Mouse (Mus musculus) kidney, embryonic 14.5 days (tissue): ENCODE data around the gene Tmsb4x. TPM values are rescaled to one million over a fixed set of nuclear protein-coding genes. Genes with fewer than 3 reads are reported as not detected.

ENCODE experiments used
- ATAC-seq: fragments of 200-750 bp; cut with Nextera tagmentation; 2 replicates; pipeline ENCODE4 v1.8.0; 2017; ENCODE audit warnings: moderate number of reproducible peaks, mild to moderate bottlenecking, moderate TSS enrichment, moderate library complexity; ENCODE audit not compliant: low FRiP score, low TSS enrichment
- H3K27ac ChIP-seq: fragments of 300-500 bp; sonication (generic); 2 replicates; pipeline ENCODE4 v1.5.1; 2014; ENCODE audit warnings: low read depth, mild to moderate bottlenecking, low read length, moderate library complexity, mixed read lengths
- H3K27me3 ChIP-seq: fragments of 300-500 bp; sonication (generic); 2 replicates; pipeline ENCODE4 v1.6.1; 2014; ENCODE audit warnings: mild to moderate bottlenecking, low read length; ENCODE audit not compliant: control insufficient read depth, insufficient read depth
- H3K36me3 ChIP-seq: fragments of 300-500 bp; sonication (generic); 2 replicates; pipeline ENCODE4 v1.6.1; 2014; ENCODE audit warnings: low read length, mixed read lengths; ENCODE audit not compliant: control insufficient read depth, insufficient read depth
- H3K4me1 ChIP-seq: fragments of 300-500 bp; sonication (generic); 2 replicates; pipeline ENCODE4 v1.6.1; 2014; ENCODE audit warnings: low read length, mixed read lengths; ENCODE audit not compliant: control insufficient read depth, insufficient read depth
- H3K4me2 ChIP-seq: fragments of 300-500 bp; sonication (generic); replicated peaks from 2 replicates; pipeline ENCODE4 v1.6.1; 2014; ENCODE audit warnings: low read depth, mild to moderate bottlenecking, low read length
- H3K4me3 ChIP-seq: fragments of 300-500 bp; sonication (generic); 2 replicates; pipeline ENCODE4 v1.5.1; 2014; ENCODE audit warnings: mild to moderate bottlenecking, low read length
- H3K9ac ChIP-seq: fragments of 300-500 bp; sonication (generic); 2 replicates; pipeline ENCODE4 v1.6.1; 2014; ENCODE audit warnings: low read depth, mild to moderate bottlenecking, low read length, moderate library complexity
- H3K9me3 ChIP-seq: fragments of 300-500 bp; sonication (generic); 2 replicates; pipeline ENCODE4 v1.6.1; 2016; ENCODE audit warnings: low read length; ENCODE audit not compliant: control insufficient read depth
- WGBS: fragments of 180-500 bp; shearing (Covaris S2); extraction: QIAGEN DNeasy Blood & Tissue Kit; methylation state at CpG from one replicate; pipeline ENCODE4 v1.1.7; 2014; 5-methylcytosine and 5-hydroxymethylcytosine counted together
- polyA plus RNA-seq: library from polyadenylated mRNA; unstranded; fragments of >200 nt; fragmentation: Nextera tagmentation; extraction: Ambion mirVana; gene quantifications from 2 replicates; pipeline ENCODE4 v1.2.1, GENCODE M21; 2014

Tmsb4x gene
- polyA plus RNA-seq, 1 experiment from 2014 or later: 2,072 TPM

DNA sequence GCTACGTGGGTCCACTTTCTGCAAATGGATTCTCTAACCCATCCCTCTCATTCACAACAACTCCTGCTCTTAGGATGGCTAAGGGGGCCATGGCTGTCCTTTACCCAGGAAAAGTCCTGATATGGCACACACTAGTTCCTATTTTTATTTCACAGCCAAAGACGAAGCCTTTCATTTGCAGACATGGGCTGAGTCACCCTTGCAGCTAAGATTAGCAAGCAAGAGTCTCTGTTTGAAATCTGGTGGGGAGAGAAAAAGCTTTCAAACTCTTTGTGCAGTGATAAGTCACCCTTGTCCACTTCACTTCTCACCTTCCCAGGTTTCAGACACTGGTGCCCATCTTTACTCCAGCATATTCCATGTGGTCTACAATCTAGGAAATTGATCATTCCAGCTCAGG, 36.9 kb downstream of the Tmsb4x start:
- WGBS: 88% methylated on average over 2 of the region's 2 CpGs
- no peaks in the 10 kb centered on the region for H3K27me3 ChIP-seq

DNA sequence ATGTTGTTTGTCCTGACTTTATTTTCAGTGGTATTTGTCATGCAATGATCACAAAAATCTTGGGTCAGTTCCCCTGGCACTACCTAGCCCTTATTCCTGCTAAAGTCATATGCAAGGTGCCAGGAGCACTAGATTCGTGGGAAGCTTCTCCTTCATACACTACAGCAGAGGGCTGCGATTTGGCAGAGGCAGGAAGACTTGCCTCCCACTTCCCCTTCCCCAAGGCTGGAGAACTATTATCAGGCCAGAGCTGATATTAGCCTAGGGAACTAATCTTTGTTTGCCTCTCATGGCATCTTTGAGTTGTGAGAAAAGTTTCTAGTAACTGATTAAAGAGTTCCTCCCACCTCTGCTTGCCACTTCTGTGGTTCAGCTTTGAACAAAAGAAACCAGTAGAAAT, 37.8 kb downstream of the Tmsb4x start:
- 66% methylated on average over 2 of the region's 2 CpGs for WGBS
- Histone ChIP-seq H3K9ac (no peak overlapping the region), H3K4me3 (no peak overlapping the region), H3K27ac (no peak overlapping the region), H3K27me3 (no peaks in the 10 kb centered on the region), H3K4me1 (no peaks in the 10 kb centered on the region), H3K4me2 (no peak overlapping the region), H3K36me3 (no peaks in the 10 kb centered on the region), H3K9me3 (no peaks in the 10 kb centered on the region)
- ATAC-seq: no peak

More for the DNA sequence above, 36.9 kb downstream of the Tmsb4x start:
- Histone ChIP-seq H3K4me2 (no peak overlapping the region), H3K4me3 (no peak overlapping the region), H3K9ac (no peak overlapping the region), H3K27ac (no peak overlapping the region), H3K36me3 (no peaks in the 10 kb centered on the region), H3K9me3 (no peaks in the 10 kb centered on the region), H3K4me1 (no peaks in the 10 kb centered on the region)
- no peak for ATAC-seq

DNA sequence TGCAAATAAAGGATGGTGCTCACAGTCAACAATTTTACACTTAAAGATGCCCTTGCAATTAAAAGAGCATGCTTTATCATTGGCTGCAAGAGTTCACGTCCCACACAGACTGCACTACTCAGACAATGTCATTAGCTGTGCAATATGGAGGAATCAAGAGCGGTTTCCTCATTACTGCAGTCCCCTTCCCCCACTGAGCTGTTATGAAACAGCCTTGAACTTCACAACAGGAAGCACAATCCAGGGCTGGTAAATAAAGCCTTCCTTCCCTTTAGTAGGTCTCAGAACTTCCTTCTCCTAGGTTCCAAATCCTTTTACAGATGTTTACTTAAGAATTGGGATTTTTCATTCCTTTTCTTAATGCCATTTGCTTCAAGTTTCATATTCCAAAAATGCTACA, 41.8 kb downstream of the Tmsb4x start:
- no peaks in the 10 kb centered on the region for H3K4me1 ChIP-seq
- H3K9me3 ChIP-seq: no peaks in the 10 kb centered on the region
- H3K27me3 ChIP-seq: 0 out of 2 replicates have a peak, but pooled peaks cover 3% of the 10 kb centered on the region

DNA sequence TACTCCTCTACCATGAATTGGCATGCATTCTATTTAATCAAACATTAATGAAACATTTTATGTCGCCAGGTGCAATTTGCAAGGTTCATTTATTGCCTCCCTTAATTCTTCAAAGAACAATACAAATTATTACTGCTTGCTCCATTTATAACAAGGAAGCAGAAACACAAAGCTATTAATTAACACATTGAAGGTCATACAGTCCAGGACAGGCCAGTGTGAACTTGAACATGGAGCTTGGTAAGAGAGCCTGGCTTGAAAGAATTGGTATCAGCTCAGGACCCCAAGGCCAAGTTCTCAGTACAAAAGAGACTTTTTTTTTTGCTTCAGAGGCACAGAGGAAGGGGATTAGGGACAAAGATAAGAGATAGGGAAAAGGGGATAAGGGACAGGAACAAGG, 43.1 kb downstream of the Tmsb4x start:
- no peaks in the 10 kb centered on the region for H3K4me1 ChIP-seq
- no peaks in the 10 kb centered on the region for H3K9me3 ChIP-seq
- WGBS: 88% methylated on average over 1 of the region's 1 CpGs
- H3K4me2 ChIP-seq: no peak overlapping the region
- H3K4me3 ChIP-seq: no peak overlapping the region
- H3K27me3 ChIP-seq: 0 out of 2 replicates have a peak, but pooled peaks cover 3% of the 10 kb centered on the region
- no peak for ATAC-seq
- no peak overlapping the region for H3K9ac ChIP-seq
- H3K36me3 ChIP-seq: no peaks in the 10 kb centered on the region
- no peak overlapping the region for H3K27ac ChIP-seq

More for the DNA sequence above, 41.8 kb downstream of the Tmsb4x start:
- Histone ChIP-seq H3K4me2 (no peak overlapping the region), H3K9ac (no peak overlapping the region), H3K27ac (no peak overlapping the region), H3K36me3 (no peaks in the 10 kb centered on the region), H3K4me3 (no peak overlapping the region)
- WGBS: 67% methylated on average over 2 of the region's 2 CpGs
- no peak for ATAC-seq

DNA sequence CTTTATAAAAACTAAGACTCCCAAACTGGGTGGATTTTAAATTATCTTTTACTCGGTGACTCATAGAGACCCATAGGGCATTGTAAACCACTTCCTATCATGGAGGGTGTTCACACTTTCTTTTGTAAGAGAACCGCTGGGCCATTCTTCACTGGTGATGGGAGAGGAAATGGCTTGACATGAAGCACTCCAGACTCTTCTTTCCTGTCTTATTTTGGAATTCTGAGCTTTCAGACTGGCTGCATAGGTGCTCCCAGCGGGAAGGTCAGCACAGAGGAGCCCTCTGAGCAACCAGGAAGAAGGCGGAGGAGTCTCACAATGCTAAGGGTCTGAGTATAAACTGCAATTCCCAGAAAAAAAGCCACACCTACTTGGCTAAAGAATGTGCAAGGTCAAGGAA, 51.4 kb downstream of the Tmsb4x start:
- no peak for ATAC-seq
- H3K9me3 ChIP-seq: no peaks in the 10 kb centered on the region
- no peak overlapping the region for H3K4me2 ChIP-seq
- no peak overlapping the region for H3K4me3 ChIP-seq
- H3K9ac ChIP-seq: no peak overlapping the region
- 59% methylated on average over 4 of the region's 4 CpGs for WGBS
- H3K27me3 ChIP-seq: no peaks in the 10 kb centered on the region
- no peaks in the 10 kb centered on the region for H3K4me1 ChIP-seq
- H3K36me3 ChIP-seq: no peaks in the 10 kb centered on the region
- H3K27ac ChIP-seq: no peak overlapping the region

Other genes with a start within 250 kb of the Tmsb4x start
- gene Tlr8, start 55.0 kb upstream of the Tmsb4x start, polyA plus RNA-seq: 0.10 and 0.12 TPM in 2 replicates
- gene Tlr7, start 121.2 kb upstream of the Tmsb4x start, polyA plus RNA-seq: 0.21 and 0.73 TPM in 2 replicates
- gene Prps2, start 173.4 kb upstream of the Tmsb4x start, polyA plus RNA-seq: 21.3 and 35.5 TPM in 2 replicates